9 mouse cellular contexts compared by ENCODE assay signal in the genomic region with DNA sequence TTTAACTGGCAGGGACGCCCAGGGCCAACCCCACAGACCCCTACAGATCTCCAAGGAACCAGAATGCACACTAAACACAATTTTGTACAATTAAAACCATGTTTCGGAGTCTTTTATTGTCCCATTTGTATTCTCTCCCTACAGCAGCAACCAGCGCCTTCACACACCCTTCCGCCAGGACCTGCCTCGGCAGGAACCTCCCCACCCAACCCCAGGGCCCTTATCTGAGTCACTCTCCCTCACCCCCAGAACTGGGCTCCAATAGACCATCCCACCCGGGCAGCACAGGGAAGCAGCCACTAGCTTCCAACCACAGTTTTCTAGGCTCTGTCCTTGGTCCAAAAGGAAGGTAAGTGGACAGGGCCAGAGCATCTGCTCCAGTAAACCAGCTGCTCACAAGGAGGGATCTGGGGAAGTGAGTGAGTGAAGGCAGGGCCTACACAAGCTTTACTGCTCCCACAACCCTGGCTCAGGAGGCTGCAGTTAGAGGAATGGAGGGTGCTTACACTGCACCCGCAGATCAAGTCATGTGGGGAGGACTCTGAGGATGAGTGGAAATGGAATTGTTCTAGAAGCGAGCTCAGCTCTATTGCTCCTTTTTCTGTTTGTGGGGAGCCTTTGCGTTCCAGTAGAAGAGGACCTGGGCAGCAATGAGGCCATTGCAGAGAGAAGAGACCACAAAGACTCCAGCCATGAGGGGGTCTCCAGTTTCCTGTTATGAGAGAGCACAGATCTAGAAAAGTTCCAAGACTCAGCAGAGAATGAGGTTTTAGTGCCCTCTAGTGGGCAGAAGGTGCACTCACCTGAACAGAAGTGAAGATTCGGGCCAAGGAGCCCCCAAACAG. TPM values are rescaled to one million over a fixed set of nuclear protein-coding genes. Genes with fewer than 3 reads are reported as not detected.
DNase-seq lines count a peak whose midpoint lies in the region; ATAC-seq lines count a peak whose summit lies in the region.
"Had no signal": no experiment of that assay in that cellular context is flagged by ENCODE, and none has a peak within 500 bp of the region (broad histone marks: within the 10 kb centered on the region; RNA-seq: fewer than 3 reads in every experiment).

No protein-coding gene starts in this region.

- H3K36me3 ChIP-seq in forebrain, embryonic 14.5 days (ENCODE audit: control insufficient read depth, insufficient read depth, low read length): peaks cover 64% of the 10 kb centered on the region

- no peak overlapping the region for H3K4me2 ChIP-seq in forebrain, embryonic 14.5 days (ENCODE audit: low read length)

- H3K27me3 ChIP-seq in forebrain, embryonic 14.5 days (replicated peaks; ENCODE audit: control insufficient read depth, insufficient read depth, low read length): no peaks in the 10 kb centered on the region

- H3K4me3 ChIP-seq in forebrain, embryonic 14.5 days (ENCODE audit: low read depth, low read length): no peak overlapping the region

- DNase-seq in cerebellum, adult 8-10 months: peak; percentile 54
- no peak for DNase-seq in cerebellum, adult 11 months
- DNase-seq in urinary bladder, postnatal 25 days (ENCODE audit: low spot score): peak; percentile 39
- DNase-seq in urinary bladder, adult 2 months (ENCODE audit: low spot score): no peak
- peak; percentile 82 for DNase-seq in forebrain, embryonic 14.5 days (ENCODE audit: low spot score)
- peak; percentile 67 for DNase-seq in kidney, postnatal 10 days
- DNase-seq in thymus, postnatal 36 days: peak; percentile 48

- H3K27ac ChIP-seq in forebrain, embryonic 14.5 days (ENCODE audit: low read depth, low read length): peak overlapping the region; percentile 39; the same call in 1 of the 2 replicates

- H3K9me3 ChIP-seq in forebrain, embryonic 14.5 days (replicated peaks; ENCODE audit: control insufficient read depth, low read length): no peaks in the 10 kb centered on the region

- 0 out of 2 replicates have a peak, but pooled peaks cover 4% of the 10 kb centered on the region for H3K4me1 ChIP-seq in forebrain, embryonic 14.5 days (ENCODE audit: control insufficient read depth, insufficient read depth, low read length)

- WGBS in forebrain, embryonic 14.5 days: 81% methylated on average over 10 of the region's 10 CpGs

- no peak overlapping the region for H3K9ac ChIP-seq in forebrain, embryonic 14.5 days (ENCODE audit: low read length)

- no peak for ATAC-seq in forebrain, embryonic 14.5 days
- ATAC-seq in megakaryocyte-erythroid progenitor cell, adult 5-6 weeks (replicated peaks; ENCODE audit: low FRiP score, low TSS enrichment, poor library complexity, severe bottlenecking): 0 out of 2 replicates have a peak, but pooled peaks have one; percentile 30

RNA-seq across cellular contexts. Expression of a gene that starts 1.7 kb away (rescaled TPM):
- polyA plus RNA-seq in urinary bladder, adult 2 months (2012; rRNA removed): 33.7 and 43.5 TPM in 2 replicates
- polyA plus RNA-seq in forebrain, embryonic 14.5 days (2014; fragmentation: Nextera tagmentation; extraction: Ambion mirVana): not detected in 2 replicates
- total RNA-seq in megakaryocyte-erythroid progenitor cell, adult 5-6 weeks (2014; fragmentation: Nextera tagmentation): 0.45 TPM in 1 of 2 replicates, not detected in the other
- total RNA-seq in megakaryocyte-erythroid progenitor cell, adult 5-6 weeks (2017): not detected in 2 replicates
- polyA plus RNA-seq: large intestine, adult 2 months had no signal

RNA-seq across cellular contexts. Expression of a gene that starts 5.6 kb away (rescaled TPM):
- polyA plus RNA-seq in urinary bladder, adult 2 months (2012; rRNA removed): 62.0 and 86.7 TPM in 2 replicates
- 72.9 and 83.0 TPM in 2 replicates for polyA plus RNA-seq in forebrain, embryonic 14.5 days (2014; fragmentation: Nextera tagmentation; extraction: Ambion mirVana)
- total RNA-seq in megakaryocyte-erythroid progenitor cell, adult 5-6 weeks (2014; fragmentation: Nextera tagmentation): 47.6 and 58.3 TPM in 2 replicates
- 40.6 and 41.1 TPM in 2 replicates for total RNA-seq in megakaryocyte-erythroid progenitor cell, adult 5-6 weeks (2017)

RNA-seq across cellular contexts. Expression of a gene that starts 9.1 kb away (rescaled TPM):
- 20.5 and 24.9 TPM in 2 replicates for polyA plus RNA-seq in urinary bladder, adult 2 months (2012; rRNA removed)
- 8.2 and 9.6 TPM in 2 replicates for polyA plus RNA-seq in forebrain, embryonic 14.5 days (2014; fragmentation: Nextera tagmentation; extraction: Ambion mirVana)
- total RNA-seq in megakaryocyte-erythroid progenitor cell, adult 5-6 weeks (2014; fragmentation: Nextera tagmentation): 5.1 and 6.3 TPM in 2 replicates
- 3.4 and 6.5 TPM in 2 replicates for total RNA-seq in megakaryocyte-erythroid progenitor cell, adult 5-6 weeks (2017)

RNA-seq across cellular contexts. Expression of a gene that starts 15.4 kb away (rescaled TPM):
- 461 and 554 TPM in 2 replicates for polyA plus RNA-seq in urinary bladder, adult 2 months (2012; rRNA removed)
- polyA plus RNA-seq in forebrain, embryonic 14.5 days (2014; fragmentation: Nextera tagmentation; extraction: Ambion mirVana): 1,177 and 1,222 TPM in 2 replicates
- 918 and 983 TPM in 2 replicates for total RNA-seq in megakaryocyte-erythroid progenitor cell, adult 5-6 weeks (2014; fragmentation: Nextera tagmentation)
- total RNA-seq in megakaryocyte-erythroid progenitor cell, adult 5-6 weeks (2017): 973 and 1,155 TPM in 2 replicates

RNA-seq across cellular contexts. Expression of a gene that starts 24.0 kb away (rescaled TPM):
- polyA plus RNA-seq in urinary bladder, adult 2 months (2012; rRNA removed): 74.8 and 85.8 TPM in 2 replicates
- 34.2 and 35.0 TPM in 2 replicates for polyA plus RNA-seq in forebrain, embryonic 14.5 days (2014; fragmentation: Nextera tagmentation; extraction: Ambion mirVana)
- total RNA-seq in megakaryocyte-erythroid progenitor cell, adult 5-6 weeks (2014; fragmentation: Nextera tagmentation): 67.4 and 83.1 TPM in 2 replicates
- 36.4 and 45.6 TPM in 2 replicates for total RNA-seq in megakaryocyte-erythroid progenitor cell, adult 5-6 weeks (2017)

Comparison
In these comparisons a context has a peak if more than half of its experiments do, and no peak if none do; other contexts are left out.
1. DNase-seq: peak in cerebellum, adult 8-10 months (single experiment), urinary bladder, postnatal 25 days (single experiment), forebrain, embryonic 14.5 days (single experiment), kidney, postnatal 10 days (single experiment) and thymus, postnatal 36 days (2 of 2); none in cerebellum, adult 11 months (single experiment) and urinary bladder, adult 2 months (single experiment).
2. RNA of a gene that starts 1.7 kb away (polyA plus RNA-seq): 33.7 to 43.5 TPM in urinary bladder, adult 2 months; not detected in forebrain, embryonic 14.5 days; every median in the first group is over 10 times any median in the second.